Mouse (Mus musculus): ENCODE measurements around the gene Rnf217. TPM values are rescaled to one million over a fixed set of nuclear protein-coding genes. Genes with fewer than 3 reads are reported as not detected.

Gene Rnf217
- polyA plus RNA-seq, 2 experiments from 2014 or later, result not detected

- ATAC-seq, result no peak
Observed at GRCm38 (mm10) chr10:31494296-31494695, 114.7 kb downstream of the Rnf217 start.

DNA sequence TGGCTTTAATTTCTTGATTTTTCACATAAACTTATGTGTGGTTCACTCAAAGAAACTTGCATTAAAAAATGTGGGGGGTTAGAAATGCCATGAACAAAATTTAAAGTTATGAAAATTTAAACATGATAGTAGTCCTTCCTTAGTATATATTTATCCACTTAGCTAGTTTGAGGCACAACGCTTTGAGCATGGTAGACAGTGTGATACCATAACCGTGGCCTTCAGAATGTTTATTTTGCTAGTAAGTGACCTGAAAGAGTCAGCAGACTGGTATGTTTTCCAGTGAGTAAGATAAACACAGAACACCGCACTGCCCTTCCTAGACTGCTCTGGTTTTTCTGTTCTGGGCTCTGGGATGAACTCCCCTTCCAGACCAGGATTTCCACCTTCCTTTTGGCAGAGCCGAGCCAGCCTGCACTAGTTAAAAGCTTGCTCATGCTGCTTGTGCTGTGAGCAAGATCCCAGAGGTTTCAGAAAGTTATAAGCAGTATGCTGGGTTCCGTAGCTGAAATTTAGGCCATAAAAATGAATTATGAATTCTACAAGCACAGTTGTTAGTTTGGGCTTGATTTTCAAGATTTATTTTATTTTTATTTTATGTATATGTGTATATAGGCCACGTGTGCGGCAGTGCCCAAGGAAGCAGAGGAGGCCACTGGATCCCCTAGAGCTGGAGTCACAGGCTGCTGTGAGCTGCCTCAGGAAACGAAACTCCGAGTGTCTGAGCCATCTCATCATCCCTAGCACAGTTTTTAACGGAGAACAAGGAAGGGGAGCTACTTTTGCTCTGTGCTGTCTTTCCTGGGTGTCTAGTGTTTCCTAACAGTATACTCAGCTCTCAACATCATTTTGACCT, 141.7 kb downstream of the Rnf217 start:
- no peak for ATAC-seq

- ATAC-seq, result no peak
Observed at GRCm38 (mm10) chr10:31465840-31466541, 143.0 kb downstream of the Rnf217 start.

GRCm38 (mm10) chr10:31465424-31465823, 143.6 kb downstream of the Rnf217 start:
- no peak for ATAC-seq

DNA sequence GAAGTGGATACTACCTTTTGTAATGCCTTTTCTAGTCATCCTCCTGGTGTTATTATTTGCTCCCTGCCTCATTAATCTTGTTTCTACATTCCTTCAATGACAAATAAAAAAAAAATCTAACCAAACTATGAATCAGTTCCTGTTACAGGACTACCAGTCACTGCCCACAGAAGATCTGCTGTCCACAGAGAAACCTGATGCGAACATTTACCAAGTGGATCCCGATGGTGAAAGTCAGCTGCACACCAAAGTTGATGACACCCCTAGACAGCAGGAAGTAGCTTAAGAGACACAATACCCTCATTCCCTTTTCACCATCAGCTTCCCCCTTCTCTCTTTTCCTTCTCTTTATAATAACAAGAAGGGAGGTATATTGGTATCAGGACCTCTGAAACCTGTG, 145.9 kb downstream of the Rnf217 start:
- no peak for ATAC-seq

GRCm38 (mm10) chr10:31456806-31457205, 152.2 kb downstream of the Rnf217 start:
- no peak for ATAC-seq

DNA sequence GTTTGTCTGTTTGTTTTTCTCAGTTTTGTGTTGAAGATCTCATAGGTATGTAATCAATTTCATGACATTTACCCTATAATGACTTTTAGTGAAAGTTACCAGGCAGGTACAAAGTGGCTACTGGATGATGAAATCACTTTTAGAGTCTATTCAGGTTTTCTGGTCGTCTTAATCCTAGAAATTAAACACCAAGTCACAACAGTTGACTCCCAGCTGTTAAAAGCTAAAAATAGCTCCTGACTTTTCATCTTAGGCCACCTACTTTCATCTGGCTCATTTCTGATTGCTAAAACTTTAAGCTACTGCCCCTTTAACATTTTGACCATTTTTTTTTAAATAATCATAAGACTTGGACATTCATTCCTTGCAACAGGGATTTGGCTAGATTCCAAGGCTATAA, 161.9 kb downstream of the Rnf217 start:
- ATAC-seq, result no peak

- ATAC-seq, result peak; percentile 36
Observed at GRCm38 (mm10) chr10:31445291-31446124, 163.5 kb downstream of the Rnf217 start, which contains the start of gene Tpd52l1. TSS of gene Tpd52l1 (minus strand) at chr10:31445958.

- ATAC-seq, result no peak
Observed at GRCm38 (mm10) chr10:31444206-31444605, 164.8 kb downstream of the Rnf217 start.

Other genes with a start within 250 kb of the Rnf217 start
- gene Tpd52l1, start 163.2 kb downstream of the Rnf217 start, polyA plus RNA-seq (2017; shearing (Covaris generic)), result not detected